Mouse (Mus musculus): ENCODE data around the gene Defb19.

DNA sequence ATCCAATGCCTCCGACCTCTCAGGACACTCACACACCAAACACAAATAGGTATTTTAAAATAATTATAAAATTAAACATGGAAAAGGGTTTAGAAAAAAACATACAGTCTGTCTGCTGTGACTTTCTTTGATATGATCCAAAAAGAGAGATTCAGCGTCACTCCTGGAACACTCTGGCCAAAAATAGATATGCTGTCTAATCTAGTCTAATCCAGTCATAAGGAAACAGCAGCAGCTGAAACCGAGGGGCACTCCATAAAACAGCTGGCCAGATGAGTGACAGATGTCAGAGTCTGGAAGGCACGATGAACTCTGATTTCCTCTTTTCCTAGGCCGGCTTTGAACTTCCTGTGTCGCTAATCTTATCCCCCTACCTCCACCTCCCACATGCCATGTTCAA is 36.4 kb upstream of the Defb19 start:
- TF ChIP-seq CHD2 (IDR thresholded peaks at IDR 0.05; ENCODE audit: low read depth, low read length), result no peak
- no peak for TF ChIP-seq MAFK (IDR thresholded peaks at IDR 0.05; ENCODE audit: insufficient read depth, low read depth, low read length)
- TF ChIP-seq ZC3H11A (IDR thresholded peaks at IDR 0.05; ENCODE audit: borderline replicate concordance, low read depth, low read length), result no peak
- TF ChIP-seq ZNF384 (IDR thresholded peaks at IDR 0.05; ENCODE audit: low read depth, low read length), result no peak

Data from ES-E14 (cell line).